Mouse (Mus musculus) megakaryocyte progenitor cell, adult 5-6 weeks (primary cell): ENCODE results near the gene Frem2. TPM values are rescaled to one million over a fixed set of nuclear protein-coding genes. Genes with fewer than 3 reads are reported as not detected.

Experiments used
- ATAC-seq: replicated peaks from 2 replicates; pipeline ENCODE4 v1.8.0; 2016; ENCODE audit warnings: mild to moderate bottlenecking, moderate TSS enrichment, inconsistent platforms; ENCODE audit not compliant: poor library complexity
- total RNA-seq, 2 experiments: library from RNA; stranded (forward) in 1 of 2; stranded (reverse) in 1 of 2; fragments of 157-497, 149-512 nt in 1 of 2; fragments of 200-1000 nt in 1 of 2; gene quantifications; 2 replicates each; pipeline versions ENCODE4 v1.2.3 to v1.2.4; 2015 to 2017

Frem2 gene
- total RNA-seq, 2 experiments from 2014 or later, result not detected

GRCm38 (mm10) chr3:53558230-53558629 lies 98.9 kb downstream of the Frem2 start:
- ATAC-seq, result no peak

DNA sequence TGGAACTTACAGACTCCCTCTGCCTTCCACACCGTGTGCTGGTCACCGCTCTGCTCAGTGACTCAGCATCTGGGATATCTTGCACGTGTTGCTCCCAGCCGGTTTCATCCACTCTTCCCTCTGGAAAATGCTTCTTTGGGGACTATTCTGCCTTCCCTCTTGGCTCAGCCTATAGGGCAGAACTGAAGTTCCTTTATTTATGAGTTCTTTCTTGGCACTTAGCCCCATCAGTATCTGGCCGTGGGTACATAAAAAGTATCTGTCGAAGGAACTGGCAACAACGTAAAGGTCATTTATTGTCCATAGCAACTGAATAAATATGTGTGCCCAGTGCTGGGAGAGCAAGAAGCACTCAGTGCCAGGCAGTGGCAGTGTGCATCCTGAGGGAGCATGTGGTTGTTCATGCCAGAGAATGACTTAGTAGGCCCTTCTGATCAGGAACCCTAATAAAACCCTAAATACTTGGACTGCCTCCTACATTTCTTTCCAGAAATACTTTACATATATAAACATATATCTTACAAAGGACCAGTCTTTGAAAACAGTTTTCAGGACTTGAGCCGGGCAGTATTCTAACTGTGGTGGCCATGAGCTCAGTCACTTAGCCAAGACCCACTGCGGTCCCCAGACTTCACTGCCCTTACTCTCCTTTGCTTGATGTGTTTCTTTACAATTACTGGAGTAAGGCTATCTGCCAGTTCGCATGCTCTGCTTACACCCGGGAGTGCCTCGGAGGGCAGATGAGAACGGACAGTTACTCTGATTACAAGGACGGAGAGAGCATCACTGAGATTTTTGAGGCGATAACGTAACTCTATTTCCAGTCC lies 99.6 kb downstream of the Frem2 start:
- no peak for ATAC-seq

GRCm38 (mm10) chr3:53555031-53555952 lies 101.9 kb downstream of the Frem2 start:
- no peak for ATAC-seq

GRCm38 (mm10) chr3:53552691-53553090 lies 104.5 kb downstream of the Frem2 start:
- ATAC-seq, result no peak

- ATAC-seq, result peak; percentile 61
Observed at GRCm38 (mm10) chr3:53532091-53532490, 125.1 kb downstream of the Frem2 start.

DNA sequence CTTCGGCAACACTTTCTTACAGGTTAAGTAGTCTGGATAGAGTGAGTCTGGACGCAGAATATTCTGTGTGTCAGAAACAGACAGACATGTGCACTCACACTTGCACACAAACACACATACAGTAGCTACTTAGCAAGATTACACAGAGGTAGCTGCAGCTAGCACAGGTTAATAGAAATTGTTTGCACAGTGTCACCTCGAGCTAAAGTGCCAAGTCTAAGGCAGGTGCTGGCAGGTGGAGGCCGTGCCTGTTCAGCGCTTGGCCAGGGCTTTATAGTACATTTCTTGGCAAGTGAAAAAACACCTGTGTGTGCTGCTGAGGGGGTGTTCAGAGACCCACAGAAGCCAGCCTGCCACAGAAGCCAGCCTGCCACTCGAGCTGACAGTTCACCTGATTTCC lies 126.8 kb downstream of the Frem2 start:
- no peak for ATAC-seq

- peak; percentile 85 for ATAC-seq
Observed at GRCm38 (mm10) chr3:53525737-53526136, 131.4 kb downstream of the Frem2 start.

GRCm38 (mm10) chr3:53522794-53523193 lies 134.4 kb downstream of the Frem2 start:
- ATAC-seq, result no peak

DNA sequence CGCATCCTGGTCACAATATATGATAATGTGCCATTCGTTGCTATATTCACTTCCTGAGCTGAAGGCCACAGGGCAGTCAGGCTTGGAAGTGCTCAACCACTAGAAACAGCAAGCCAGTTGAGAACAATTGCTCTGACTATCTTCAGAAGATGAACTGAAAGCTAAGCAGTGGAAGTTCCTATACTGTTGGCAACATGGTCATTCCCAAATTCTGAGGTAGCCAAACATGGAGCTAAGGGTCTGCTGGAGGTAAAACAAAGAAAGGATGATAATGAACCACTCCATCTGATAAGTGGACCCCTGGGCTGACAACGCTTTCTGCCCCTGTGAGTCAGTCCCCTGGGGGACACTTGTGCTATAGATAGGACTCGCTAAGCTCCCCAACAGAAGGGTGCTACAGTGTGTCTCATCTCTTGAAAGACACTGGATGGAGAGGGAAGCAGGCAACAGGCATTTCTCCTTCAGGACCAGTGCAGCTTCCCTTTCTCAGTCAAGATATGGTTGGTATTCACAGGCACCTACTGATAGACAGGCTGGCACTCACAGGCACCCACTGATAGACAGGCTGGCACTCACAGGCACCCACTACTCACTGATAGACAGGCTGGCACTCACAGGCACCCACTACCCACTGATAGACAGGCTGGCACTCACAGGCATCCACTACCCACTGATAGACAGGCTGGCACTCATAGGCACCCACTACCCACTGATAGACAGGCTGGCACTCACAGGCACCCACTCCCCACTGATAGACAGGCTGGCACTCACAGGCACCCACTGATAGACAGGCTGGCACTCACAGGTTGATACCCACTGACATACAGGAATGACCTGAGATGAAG lies 142.7 kb downstream of the Frem2 start:
- no peak for ATAC-seq

- peak; percentile 86 for ATAC-seq
Observed at GRCm38 (mm10) chr3:53513096-53513495, 144.1 kb downstream of the Frem2 start.

DNA sequence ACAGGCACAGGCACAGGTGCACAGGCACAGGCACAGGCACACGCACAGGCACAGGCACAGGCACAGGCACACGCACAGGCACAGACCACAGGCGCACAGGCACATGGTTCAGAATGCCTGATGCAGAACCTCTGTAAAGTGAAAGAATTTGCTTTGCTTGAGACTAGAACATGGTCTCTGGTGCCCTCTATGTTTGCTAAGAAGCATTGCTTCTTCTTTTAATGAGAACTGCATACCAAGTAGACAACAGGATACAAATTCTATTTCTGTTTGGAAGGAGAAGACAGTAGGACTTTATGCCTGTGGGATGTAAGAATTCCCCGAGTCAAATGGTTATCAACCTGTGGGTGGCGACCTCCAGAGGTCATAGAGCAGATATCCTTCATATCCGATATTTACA lies 154.7 kb downstream of the Frem2 start:
- ATAC-seq, result peak; percentile 85

DNA sequence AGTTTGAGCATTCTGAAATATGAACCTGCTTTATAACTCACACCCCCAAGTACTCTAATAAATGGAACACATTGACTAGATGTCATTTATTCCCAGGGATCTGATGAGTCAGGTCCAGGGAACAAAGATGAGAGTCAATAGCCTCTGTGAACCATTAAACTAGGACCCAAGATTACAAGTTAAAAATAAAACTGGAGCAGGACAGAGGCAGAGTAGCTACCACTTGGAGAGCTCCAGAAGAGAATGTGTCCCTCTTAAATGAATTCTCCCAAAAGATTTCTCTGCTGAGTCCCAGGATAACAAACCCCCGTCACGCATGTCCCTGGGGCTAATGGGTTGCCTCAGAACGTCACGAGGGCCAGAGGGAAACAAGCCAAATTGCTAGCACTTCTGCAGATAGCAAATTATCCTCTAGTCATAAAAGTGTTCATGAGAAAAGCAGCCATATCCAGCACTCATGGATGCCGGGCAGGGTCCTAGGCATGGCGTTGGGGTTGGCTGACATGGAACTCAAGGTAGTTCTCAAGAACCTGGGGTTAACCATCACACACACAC lies 158.7 kb downstream of the Frem2 start:
- ATAC-seq, result no peak

DNA sequence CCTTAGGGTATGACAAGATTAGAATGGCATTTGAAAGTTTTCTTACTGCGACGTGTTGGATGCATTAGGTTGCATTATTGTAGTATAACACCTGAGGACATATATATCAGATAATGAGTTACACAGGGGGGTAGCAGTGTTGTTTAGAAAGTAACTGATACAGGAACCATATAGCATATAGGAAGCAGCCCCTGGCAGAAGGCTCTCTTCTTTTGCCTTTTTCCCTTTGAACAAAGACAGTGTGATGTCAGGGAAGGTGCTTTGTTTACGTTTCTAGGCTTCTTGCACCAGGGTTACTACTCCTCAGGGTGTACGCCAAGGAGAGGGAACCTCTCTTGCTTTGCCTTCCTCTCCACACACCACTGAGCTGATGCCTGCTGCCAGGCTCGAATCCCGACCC lies 168.8 kb downstream of the Frem2 start, which contains the start of gene Stoml3:
Stoml3 (plus strand) TSS at position 301 of the 400 bp plus-strand sequence.
- ATAC-seq, result no peak

GRCm38 (mm10) chr3:53486996-53487576 lies 170.1 kb downstream of the Frem2 start:
- 0 out of 2 replicates have a peak, but pooled peaks have one; percentile 46 for ATAC-seq

- no peak for ATAC-seq
Observed at GRCm38 (mm10) chr3:53486561-53486960, 170.6 kb downstream of the Frem2 start.

GRCm38 (mm10) chr3:53483414-53484059 lies 173.6 kb downstream of the Frem2 start:
- peak; percentile 85 for ATAC-seq

GRCm38 (mm10) chr3:53478419-53479046 lies 178.6 kb downstream of the Frem2 start:
- ATAC-seq, result no peak

DNA sequence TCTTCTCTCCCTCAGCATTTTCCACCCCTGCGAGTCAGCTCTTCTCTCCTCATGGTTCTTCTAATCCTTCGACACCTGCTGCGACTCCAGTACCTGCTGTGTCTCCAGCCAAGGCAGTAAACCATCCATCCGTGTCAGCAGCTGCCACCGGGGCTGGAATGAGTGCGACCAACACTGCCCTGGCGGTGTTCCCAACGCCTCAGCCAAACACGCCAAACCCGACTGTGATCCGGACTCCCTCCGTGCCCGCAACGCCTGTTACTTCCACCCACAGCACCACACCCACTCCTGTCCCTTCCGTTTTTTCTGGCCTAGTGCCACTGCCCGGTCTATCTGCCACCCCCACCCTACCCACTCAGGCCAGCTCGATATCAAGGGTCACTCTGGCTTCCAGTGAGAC lies 179.7 kb downstream of the Frem2 start:
- ATAC-seq, result no peak

DNA sequence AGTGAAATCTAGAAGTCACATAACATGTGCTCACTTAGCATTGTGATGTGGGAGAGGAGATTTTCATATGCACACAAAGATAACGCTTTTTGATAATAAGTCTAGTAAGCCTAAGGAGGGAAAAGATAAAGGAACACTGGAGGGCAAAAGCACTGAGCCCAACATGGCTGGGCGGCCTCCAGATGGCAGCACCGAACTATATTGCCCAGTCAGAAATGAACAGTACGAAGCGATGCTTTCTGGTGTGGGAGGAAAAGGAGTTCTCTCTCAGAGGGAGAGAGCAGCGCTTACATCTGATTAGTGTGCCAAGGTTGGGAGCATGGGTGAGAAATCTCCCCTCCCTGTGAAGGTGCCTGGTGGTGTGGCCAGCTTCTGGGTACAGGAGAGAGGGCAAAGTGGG lies 181.3 kb downstream of the Frem2 start:
- peak; percentile 92 for ATAC-seq
